In the genomic region with DNA sequence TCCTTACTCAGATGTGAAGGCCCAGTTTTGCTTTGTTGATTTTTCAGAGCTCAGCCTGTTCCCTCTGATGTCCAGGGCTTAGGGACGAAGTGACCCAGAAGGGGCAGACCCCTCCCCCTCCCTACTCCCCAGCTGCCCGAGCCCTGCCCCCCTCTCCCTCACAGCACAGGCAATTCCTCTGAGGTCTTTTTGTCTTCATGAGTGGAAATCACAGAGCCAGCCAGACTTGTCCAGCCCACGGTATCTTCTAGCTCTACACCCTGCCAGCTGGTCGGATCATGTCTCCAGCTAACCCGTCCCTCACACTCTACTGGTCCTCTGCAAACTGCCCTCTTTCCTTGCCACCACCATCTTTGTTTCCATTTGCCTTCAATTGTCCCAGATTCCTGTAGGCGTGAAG, we compare ENCODE assay signal across 16 mouse cellular contexts. TPM values are rescaled to one million over a fixed set of nuclear protein-coding genes. Genes with fewer than 3 reads are reported as not detected.
DNase-seq lines count a peak whose midpoint lies in the region; ATAC-seq and TF ChIP-seq lines count a peak whose summit lies in the region.
"Had no signal": no experiment of that assay in that cellular context is flagged by ENCODE, and none has a peak within 500 bp of the region (broad histone marks: within the 10 kb centered on the region; RNA-seq: fewer than 3 reads in every experiment).

No protein-coding gene starts in this region.

- no peak overlapping the region for H3K4me3 ChIP-seq in lung, embryonic 16.5 days (ENCODE audit: low read length)
- no peak overlapping the region for H3K4me3 ChIP-seq in testis, adult 2 months (ENCODE audit: control insufficient read depth, low read depth, low read length)
- H3K4me3 ChIP-seq: limb, embryonic 15.5 days had no signal

- no peak for TF ChIP-seq POLR2A in testis, adult 2 months (IDR thresholded peaks at IDR 0.05; ENCODE audit: control insufficient read depth, low read depth, low read length)

- H3K36me3 ChIP-seq in lung, embryonic 16.5 days (ENCODE audit: control insufficient read depth, insufficient read depth, low read length): no peaks in the 10 kb centered on the region
- no peaks in the 10 kb centered on the region for H3K36me3 ChIP-seq in testis, adult 2 months (ENCODE audit: control insufficient read depth, insufficient read depth, low read length)
- H3K36me3 ChIP-seq: limb, embryonic 15.5 days had no signal

- H3K27me3 ChIP-seq in lung, embryonic 16.5 days (ENCODE audit: control insufficient read depth, insufficient read depth, low read depth, low read length): no peaks in the 10 kb centered on the region
- H3K27me3 ChIP-seq in testis, adult 2 months (ENCODE audit: control insufficient read depth, insufficient read depth, low read length): no peaks in the 10 kb centered on the region
- H3K27me3 ChIP-seq: limb, embryonic 15.5 days had no signal

- no peaks in the 10 kb centered on the region for H3K9me3 ChIP-seq in lung, embryonic 16.5 days (ENCODE audit: control insufficient read depth, low read length)
- H3K9me3 ChIP-seq: limb, embryonic 15.5 days had no signal

- peaks cover 3% of the 10 kb centered on the region for H3K4me1 ChIP-seq in lung, embryonic 16.5 days (replicated peaks; ENCODE audit: control insufficient read depth, insufficient read depth, low read length)
- H3K4me1 ChIP-seq in testis, adult 2 months (ENCODE audit: control insufficient read depth, insufficient read depth, low read length): no peaks in the 10 kb centered on the region

- WGBS in lung, embryonic 16.5 days: 40% methylated on average over 6 of the region's 6 CpGs

- no peak overlapping the region for H3K4me2 ChIP-seq in lung, embryonic 16.5 days (ENCODE audit: low read depth, low read length)
- H3K4me2 ChIP-seq: limb, embryonic 15.5 days had no signal

- no peak overlapping the region for H3K9ac ChIP-seq in lung, embryonic 16.5 days (ENCODE audit: low read length)
- H3K9ac ChIP-seq: limb, embryonic 15.5 days had no signal

- DNase-seq in frontal cortex, postnatal 36 days (ENCODE audit: low spot score in 2 of 2): no peak
- DNase-seq in lung, adult 18-20 months: no peak
- no peak for DNase-seq in testis, postnatal 10 days (ENCODE audit: low spot score)
- no peak for DNase-seq in kidney, postnatal 14 days
- no peak for DNase-seq in cerebellum, postnatal 10 days
- DNase-seq: adrenal gland, postnatal 25 days; B cell, adult 2 months; cerebellum, adult 11 months; kidney, postnatal 36 days; thymus, adult 2 months had no signal

- no peak for TF ChIP-seq CTCF in testis, adult 2 months (IDR thresholded peaks at IDR 0.05; ENCODE audit: control insufficient read depth, insufficient read depth, insufficient replicate concordance, low read depth, low read length)

- ATAC-seq in frontal cortex, adult (ENCODE audit: low TSS enrichment): peak; percentile 56; the same call in 1 of the 2 replicates
- ATAC-seq in lung, embryonic 16.5 days (ENCODE audit: low read depth): 0 out of 2 replicates have a peak, but pooled peaks have one; percentile 19
- ATAC-seq: intestine, postnatal 0 days had no signal

- no peak overlapping the region for H3K27ac ChIP-seq in lung, embryonic 16.5 days (ENCODE audit: low read length)
- 0 out of 2 replicates have a peak overlapping the region, but pooled peaks have one; percentile 32 for H3K27ac ChIP-seq in testis, adult 2 months (ENCODE audit: control insufficient read depth, insufficient read depth, low read depth, low read length)
- H3K27ac ChIP-seq: limb, embryonic 15.5 days; macrophage had no signal

RNA-seq across cellular contexts. Expression of a gene that starts 42.2 kb away (rescaled TPM):
- polyA plus RNA-seq in lung, embryonic 16.5 days (2015; fragmentation: Nextera tagmentation; extraction: Ambion mirVana): 8.4 and 9.3 TPM in 2 replicates
- polyA plus RNA-seq in testis, adult 2 months (2012; rRNA removed): 5.0 and 6.2 TPM in 2 replicates
